Mouse (Mus musculus): ENCODE measurements around the gene Cep44. TPM values are rescaled to one million over a fixed set of nuclear protein-coding genes. Genes with fewer than 3 reads are reported as not detected.

The Cep44 gene
- polyA plus RNA-seq, 1 experiment from 2014 or later: 32.9 TPM

GRCm38 (mm10) chr8:56552045-56552444 is 1.2 kb upstream of the Cep44 start:
- Histone ChIP-seq H3K36me3 (ENCODE audit: control insufficient read depth, insufficient read depth) (no peaks in the 10 kb centered on the region), H3K27ac (ENCODE audit: low read length) (no peak overlapping the region), H3K27me3 (replicated peaks; ENCODE audit: control insufficient read depth, insufficient read depth, low read length) (no peaks in the 10 kb centered on the region), H3K9me3 (ENCODE audit: control insufficient read depth, low read length) (no peaks in the 10 kb centered on the region), H3K4me2 (ENCODE audit: low read length) (peak overlapping the region; percentile 81), H3K4me3 (replicated peaks; ENCODE audit: low read length) (peak overlapping the region; percentile 90), H3K4me1 (replicated peaks; ENCODE audit: control insufficient read depth, insufficient read depth, low read length) (peaks cover 11% of the 10 kb centered on the region), H3K9ac (replicated peaks; ENCODE audit: low read depth, low read length) (peak overlapping the region; percentile 79)
- ATAC-seq: no peak
- WGBS: 29% methylated on average over 10 of the region's 10 CpGs

- peak; percentile 99 for ATAC-seq
- Histone ChIP-seq H3K27me3 (replicated peaks; ENCODE audit: control insufficient read depth, insufficient read depth, low read length) (no peaks in the 10 kb centered on the region), H3K4me2 (ENCODE audit: low read length) (peak overlapping the region; percentile 81), H3K4me3 (replicated peaks; ENCODE audit: low read length) (peak overlapping the region; percentile 90), H3K9ac (replicated peaks; ENCODE audit: low read depth, low read length) (peak overlapping the region; percentile 79), H3K27ac (ENCODE audit: low read length) (peak overlapping the region; percentile 88), H3K4me1 (replicated peaks; ENCODE audit: control insufficient read depth, insufficient read depth, low read length) (peaks cover 11% of the 10 kb centered on the region), H3K36me3 (ENCODE audit: control insufficient read depth, insufficient read depth) (no peaks in the 10 kb centered on the region), H3K9me3 (ENCODE audit: control insufficient read depth, low read length) (no peaks in the 10 kb centered on the region)
- under 1% methylated on average over 28 of the region's 28 CpGs for WGBS
Observed at GRCm38 (mm10) chr8:56551361-56551852, 560 bp upstream of the Cep44 start.

- peaks cover 11% of the 10 kb centered on the region for H3K4me1 ChIP-seq (replicated peaks; ENCODE audit: control insufficient read depth, insufficient read depth, low read length)
- ATAC-seq: no peak
- no peaks in the 10 kb centered on the region for H3K27me3 ChIP-seq (replicated peaks; ENCODE audit: control insufficient read depth, insufficient read depth, low read length)
- H3K27ac ChIP-seq (ENCODE audit: low read length): no peak overlapping the region
- H3K9me3 ChIP-seq (ENCODE audit: control insufficient read depth, low read length): no peaks in the 10 kb centered on the region
- no peak overlapping the region for H3K9ac ChIP-seq (replicated peaks; ENCODE audit: low read depth, low read length)
- WGBS: 92% methylated on average over 2 of the region's 2 CpGs
- H3K4me2 ChIP-seq (ENCODE audit: low read length): no peak overlapping the region
- 0 out of 2 replicates have a peak, but pooled peaks cover 2% of the 10 kb centered on the region for H3K36me3 ChIP-seq (ENCODE audit: control insufficient read depth, insufficient read depth)
- H3K4me3 ChIP-seq (replicated peaks; ENCODE audit: low read length): no peak overlapping the region
Observed at GRCm38 (mm10) chr8:56547866-56548265, 3.0 kb downstream of the Cep44 start.

GRCm38 (mm10) chr8:56540706-56541105 is 10.1 kb downstream of the Cep44 start:
- Histone ChIP-seq H3K27ac (ENCODE audit: low read length) (no peak overlapping the region), H3K9ac (replicated peaks; ENCODE audit: low read depth, low read length) (no peak overlapping the region), H3K27me3 (replicated peaks; ENCODE audit: control insufficient read depth, insufficient read depth, low read length) (no peaks in the 10 kb centered on the region), H3K4me2 (ENCODE audit: low read length) (no peak overlapping the region), H3K9me3 (ENCODE audit: control insufficient read depth, low read length) (no peaks in the 10 kb centered on the region), H3K36me3 (ENCODE audit: control insufficient read depth, insufficient read depth) (peaks cover 19% of the 10 kb centered on the region), H3K4me1 (replicated peaks; ENCODE audit: control insufficient read depth, insufficient read depth, low read length) (no peaks in the 10 kb centered on the region), H3K4me3 (replicated peaks; ENCODE audit: low read length) (no peak overlapping the region)
- WGBS: 93% methylated on average over 7 of the region's 7 CpGs
- no peak for ATAC-seq

- Histone ChIP-seq H3K4me1 (replicated peaks; ENCODE audit: control insufficient read depth, insufficient read depth, low read length) (no peaks in the 10 kb centered on the region), H3K36me3 (ENCODE audit: control insufficient read depth, insufficient read depth) (0 out of 2 replicates have a peak, but pooled peaks cover 2% of the 10 kb centered on the region), H3K27ac (ENCODE audit: low read length) (no peak overlapping the region), H3K4me3 (replicated peaks; ENCODE audit: low read length) (no peak overlapping the region), H3K4me2 (ENCODE audit: low read length) (no peak overlapping the region), H3K27me3 (replicated peaks; ENCODE audit: control insufficient read depth, insufficient read depth, low read length) (no peaks in the 10 kb centered on the region), H3K9ac (replicated peaks; ENCODE audit: low read depth, low read length) (no peak overlapping the region), H3K9me3 (ENCODE audit: control insufficient read depth, low read length) (no peaks in the 10 kb centered on the region)
- 5% methylated on average over 3 of the region's 3 CpGs for WGBS
- ATAC-seq: no peak
Observed at GRCm38 (mm10) chr8:56530359-56530758, 20.5 kb downstream of the Cep44 start.

- no peaks in the 10 kb centered on the region for H3K4me1 ChIP-seq (replicated peaks; ENCODE audit: control insufficient read depth, insufficient read depth, low read length)
- H3K4me2 ChIP-seq (ENCODE audit: low read length): no peak overlapping the region
- 93% methylated on average over 6 of the region's 6 CpGs for WGBS
- 0 out of 2 replicates have a peak, but pooled peaks cover 2% of the 10 kb centered on the region for H3K36me3 ChIP-seq (ENCODE audit: control insufficient read depth, insufficient read depth)
- no peaks in the 10 kb centered on the region for H3K9me3 ChIP-seq (ENCODE audit: control insufficient read depth, low read length)
- H3K9ac ChIP-seq (replicated peaks; ENCODE audit: low read depth, low read length): no peak overlapping the region
- no peak overlapping the region for H3K4me3 ChIP-seq (replicated peaks; ENCODE audit: low read length)
- H3K27me3 ChIP-seq (replicated peaks; ENCODE audit: control insufficient read depth, insufficient read depth, low read length): no peaks in the 10 kb centered on the region
- ATAC-seq: no peak
- H3K27ac ChIP-seq (ENCODE audit: low read length): no peak overlapping the region
Observed at GRCm38 (mm10) chr8:56528869-56529268, 22.0 kb downstream of the Cep44 start.

- H3K4me3 ChIP-seq (replicated peaks; ENCODE audit: low read length): no peak overlapping the region
- ATAC-seq: no peak
- no peaks in the 10 kb centered on the region for H3K4me1 ChIP-seq (replicated peaks; ENCODE audit: control insufficient read depth, insufficient read depth, low read length)
- no peaks in the 10 kb centered on the region for H3K36me3 ChIP-seq (ENCODE audit: control insufficient read depth, insufficient read depth)
- H3K4me2 ChIP-seq (ENCODE audit: low read length): no peak overlapping the region
- H3K27ac ChIP-seq (ENCODE audit: low read length): no peak overlapping the region
- H3K27me3 ChIP-seq (replicated peaks; ENCODE audit: control insufficient read depth, insufficient read depth, low read length): no peaks in the 10 kb centered on the region
- WGBS: 80% methylated on average over 4 of the region's 4 CpGs
- no peaks in the 10 kb centered on the region for H3K9me3 ChIP-seq (ENCODE audit: control insufficient read depth, low read length)
- H3K9ac ChIP-seq (replicated peaks; ENCODE audit: low read depth, low read length): no peak overlapping the region
Observed at GRCm38 (mm10) chr8:56521051-56521450, 29.8 kb downstream of the Cep44 start.

- Histone ChIP-seq H3K27ac (ENCODE audit: low read length) (no peak overlapping the region), H3K9me3 (ENCODE audit: control insufficient read depth, low read length) (no peaks in the 10 kb centered on the region), H3K4me3 (replicated peaks; ENCODE audit: low read length) (no peak overlapping the region), H3K36me3 (ENCODE audit: control insufficient read depth, insufficient read depth) (no peaks in the 10 kb centered on the region), H3K4me1 (replicated peaks; ENCODE audit: control insufficient read depth, insufficient read depth, low read length) (no peaks in the 10 kb centered on the region), H3K9ac (replicated peaks; ENCODE audit: low read depth, low read length) (no peak overlapping the region), H3K27me3 (replicated peaks; ENCODE audit: control insufficient read depth, insufficient read depth, low read length) (no peaks in the 10 kb centered on the region), H3K4me2 (ENCODE audit: low read length) (no peak overlapping the region)
- WGBS: 83% methylated on average over 2 of the region's 2 CpGs
- no peak for ATAC-seq
Observed at GRCm38 (mm10) chr8:56520249-56520648, 30.6 kb downstream of the Cep44 start.

GRCm38 (mm10) chr8:56518848-56519247 is 32.0 kb downstream of the Cep44 start:
- WGBS: 82% methylated on average over 6 of the region's 6 CpGs
- no peaks in the 10 kb centered on the region for H3K4me1 ChIP-seq (replicated peaks; ENCODE audit: control insufficient read depth, insufficient read depth, low read length)
- H3K36me3 ChIP-seq (ENCODE audit: control insufficient read depth, insufficient read depth): no peaks in the 10 kb centered on the region

GRCm38 (mm10) chr8:56508952-56509479 is 41.8 kb downstream of the Cep44 start:
- Histone ChIP-seq H3K4me2 (ENCODE audit: low read length) (no peak overlapping the region), H3K27ac (ENCODE audit: low read length) (no peak overlapping the region), H3K4me1 (replicated peaks; ENCODE audit: control insufficient read depth, insufficient read depth, low read length) (no peaks in the 10 kb centered on the region; the same call in 1 of the 2 replicates), H3K36me3 (ENCODE audit: control insufficient read depth, insufficient read depth) (no peaks in the 10 kb centered on the region), H3K27me3 (replicated peaks; ENCODE audit: control insufficient read depth, insufficient read depth, low read length) (no peaks in the 10 kb centered on the region), H3K9ac (replicated peaks; ENCODE audit: low read depth, low read length) (no peak overlapping the region), H3K4me3 (replicated peaks; ENCODE audit: low read length) (no peak overlapping the region), H3K9me3 (ENCODE audit: control insufficient read depth, low read length) (no peaks in the 10 kb centered on the region)
- peak; percentile 43 for ATAC-seq
- whole genome bisulfite sequencing: 65% methylated on average over 4 of the region's 4 CpGs

More at GRCm38 (mm10) chr8:56518848-56519247, 32.0 kb downstream of the Cep44 start:
- H3K9me3 ChIP-seq (ENCODE audit: control insufficient read depth, low read length): no peaks in the 10 kb centered on the region
- H3K4me3 ChIP-seq (replicated peaks; ENCODE audit: low read length): no peak overlapping the region
- H3K4me2 ChIP-seq (ENCODE audit: low read length): no peak overlapping the region
- no peak for ATAC-seq
- no peak overlapping the region for H3K27ac ChIP-seq (ENCODE audit: low read length)
- H3K9ac ChIP-seq (replicated peaks; ENCODE audit: low read depth, low read length): no peak overlapping the region
- no peaks in the 10 kb centered on the region for H3K27me3 ChIP-seq (replicated peaks; ENCODE audit: control insufficient read depth, insufficient read depth, low read length)

All from forebrain, embryonic 16.5 days (tissue).